Mouse (Mus musculus) large intestine, adult 2 months (tissue): ENCODE measurements around the gene Dhrs4. TPM values are rescaled to one million over a fixed set of nuclear protein-coding genes. Genes with fewer than 3 reads are reported as not detected.

Experiments
- DNase-seq: peaks from one replicate; pipeline ENCODE4 v3.0.0-alpha.2; 2012; ENCODE audit warnings: low read depth, low spot score
- WGBS: fragments of 180-500 bp; shearing (Covaris S2); methylation state at CpG from one replicate; pipeline ENCODE4 v1.1.7; 2018; 5-methylcytosine and 5-hydroxymethylcytosine counted together
- polyA plus RNA-seq: library from polyadenylated mRNA; depleted of rRNA; stranded (reverse); fragments of >200 nt; gene quantifications from 2 replicates; pipeline ENCODE4 v1.2.3, GENCODE M21; 2012; rRNA removed

The Dhrs4 gene
- 47.7 and 70.7 TPM in 2 replicates for polyA plus RNA-seq

- under 1% methylated on average over 38 of the region's 38 CpGs for WGBS
- DNase-seq: peak; percentile 63
Observed at GRCm38 (mm10) chr14:55478651-55479599, at the start of gene Dhrs4. Gene Dhrs4, plus strand, starts transcription at chr14:55478758.

DNA sequence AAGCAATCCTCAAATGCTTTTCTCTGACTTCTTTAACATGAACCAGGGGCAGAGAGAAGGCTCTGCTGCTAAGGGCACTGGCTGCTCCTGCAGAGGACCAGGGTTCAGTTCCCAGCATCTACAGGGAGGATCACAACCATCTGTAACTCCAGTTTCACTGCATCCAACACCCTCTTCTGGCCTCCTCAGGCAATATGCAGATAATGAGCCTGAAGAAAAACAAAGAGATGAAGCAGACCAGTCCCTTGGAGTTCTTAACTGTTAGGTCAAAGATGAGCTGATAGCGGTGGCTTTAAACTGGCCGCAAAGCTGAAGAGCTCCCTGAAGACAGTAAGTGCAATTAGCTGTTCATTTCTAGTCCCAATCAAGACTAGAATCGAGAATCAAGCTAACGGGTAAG, 48.3 kb upstream of the Dhrs4 start:
- 61% methylated on average over 4 of the region's 4 CpGs for WGBS
- DNase-seq: no peak

- WGBS: 58% methylated on average over 1 of the region's 1 CpGs
- DNase-seq: no peak
Observed at GRCm38 (mm10) chr14:55433052-55433451, 45.5 kb upstream of the Dhrs4 start.

- DNase-seq: no peak
- 85% methylated on average over 3 of the region's 3 CpGs for WGBS
Observed at GRCm38 (mm10) chr14:55434825-55435224, 43.7 kb upstream of the Dhrs4 start.

- WGBS: 84% methylated on average over 8 of the region's 8 CpGs
- no peak for DNase-seq
Observed at GRCm38 (mm10) chr14:55437118-55437517, 41.4 kb upstream of the Dhrs4 start.

DNA sequence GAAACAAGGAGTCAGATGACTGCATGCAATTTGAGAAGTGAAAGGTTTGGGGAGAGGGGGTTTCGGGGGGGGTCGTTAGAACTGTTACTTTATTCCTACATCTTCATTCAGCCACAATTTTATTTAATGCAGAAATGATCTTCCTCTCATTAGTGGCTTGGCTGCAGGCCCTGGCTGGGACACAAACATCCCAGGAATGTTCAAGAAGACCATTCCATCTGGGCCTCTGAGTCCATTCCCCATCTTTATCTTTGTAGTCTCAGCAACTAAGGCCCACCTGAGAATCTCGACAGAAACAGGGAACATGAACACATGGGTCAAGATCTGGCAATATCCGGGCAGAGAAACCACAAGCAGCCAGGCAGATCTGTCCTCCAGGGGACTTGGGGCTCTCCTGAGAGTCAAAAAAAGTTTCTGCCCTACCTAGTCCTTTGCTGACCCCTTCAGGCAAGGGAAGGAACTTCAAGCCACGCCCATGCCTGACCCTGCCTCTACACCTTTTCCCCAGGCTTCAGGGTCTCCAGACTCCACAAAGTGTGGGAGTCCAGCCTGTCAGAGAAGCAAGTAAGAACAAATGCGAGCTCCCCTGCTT, 40.3 kb upstream of the Dhrs4 start:
- no peak for DNase-seq
- WGBS: 26% methylated on average over 6 of the region's 6 CpGs

GRCm38 (mm10) chr14:55457693-55458092, 20.9 kb upstream of the Dhrs4 start:
- no peak for DNase-seq
- 44% methylated on average over 2 of the region's 2 CpGs for WGBS

DNA sequence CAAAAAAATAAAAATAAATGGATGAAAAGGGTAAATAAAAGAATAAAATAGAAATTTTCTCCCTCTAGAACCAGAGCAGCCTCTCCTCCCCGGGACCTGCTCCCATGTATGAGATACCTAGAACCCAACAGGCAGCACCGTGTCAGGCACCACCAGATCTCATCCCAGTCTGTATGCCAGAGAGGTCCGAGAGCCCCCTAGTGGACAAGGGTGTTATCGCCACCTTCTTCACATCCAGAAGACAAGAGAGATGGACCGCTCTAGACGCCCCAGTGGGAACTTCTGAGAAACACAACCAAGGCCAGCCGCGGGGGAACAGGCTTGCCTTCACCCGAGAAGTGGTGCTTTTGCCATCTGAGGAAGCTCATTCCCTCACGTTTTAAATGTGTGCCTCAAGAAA, 20.3 kb upstream of the Dhrs4 start:
- DNase-seq: no peak
- 16% methylated on average over 10 of the region's 10 CpGs for WGBS

- no peak for DNase-seq
- 61% methylated on average over 3 of the region's 3 CpGs for WGBS
Observed at GRCm38 (mm10) chr14:55458761-55459160, 19.8 kb upstream of the Dhrs4 start.

DNA sequence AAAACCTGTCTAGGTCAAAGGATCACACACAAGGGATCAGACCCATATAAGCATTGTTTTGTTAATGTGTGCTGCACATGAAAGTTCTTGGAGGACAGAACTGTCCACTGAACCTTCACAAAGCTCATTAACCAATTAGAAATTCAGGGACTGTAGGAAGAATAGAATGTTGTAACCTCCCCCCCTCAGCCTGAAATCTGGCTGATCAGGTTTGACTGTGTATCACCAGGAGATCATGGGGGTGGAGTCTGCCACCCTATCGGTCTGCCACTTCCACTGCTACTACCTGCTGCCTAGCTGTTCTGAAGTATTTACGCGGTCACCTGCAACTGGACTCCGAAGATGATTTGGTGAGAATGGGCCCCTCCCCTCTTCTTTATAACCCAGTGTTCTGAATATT, 18.8 kb upstream of the Dhrs4 start:
- 25% methylated on average over 4 of the region's 4 CpGs for WGBS
- DNase-seq: no peak

DNA sequence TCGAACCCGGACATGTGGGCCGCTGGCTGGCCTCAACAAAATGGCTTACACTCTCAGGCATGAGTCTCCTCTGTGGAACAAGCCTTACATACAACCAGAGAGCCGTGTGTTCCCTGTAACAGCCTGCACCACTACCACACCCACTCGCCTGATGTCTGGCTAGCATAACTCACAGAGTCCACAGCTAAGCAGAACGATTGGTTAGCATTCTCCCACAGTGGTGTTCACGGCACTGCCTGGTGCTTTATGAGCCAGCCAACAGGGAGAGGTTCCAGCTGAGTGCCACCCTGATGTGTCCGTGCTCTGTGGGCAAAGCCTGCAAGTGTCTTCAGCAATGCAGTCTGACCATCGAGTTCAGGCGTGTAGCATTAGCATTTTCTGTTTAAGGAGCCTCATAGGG, 18.3 kb upstream of the Dhrs4 start:
- peak; percentile 58 for DNase-seq
- 23% methylated on average over 10 of the region's 10 CpGs for WGBS

- no peak for DNase-seq
- WGBS: 13% methylated on average over 4 of the region's 4 CpGs
Observed at GRCm38 (mm10) chr14:55461757-55462156, 16.8 kb upstream of the Dhrs4 start.

- WGBS: 59% methylated on average over 4 of the region's 4 CpGs
- DNase-seq: no peak
Observed at GRCm38 (mm10) chr14:55466481-55466880, 12.1 kb upstream of the Dhrs4 start.

GRCm38 (mm10) chr14:55467108-55467507, 11.4 kb upstream of the Dhrs4 start:
- 79% methylated on average over 7 of the region's 7 CpGs for WGBS
- no peak for DNase-seq

DNA sequence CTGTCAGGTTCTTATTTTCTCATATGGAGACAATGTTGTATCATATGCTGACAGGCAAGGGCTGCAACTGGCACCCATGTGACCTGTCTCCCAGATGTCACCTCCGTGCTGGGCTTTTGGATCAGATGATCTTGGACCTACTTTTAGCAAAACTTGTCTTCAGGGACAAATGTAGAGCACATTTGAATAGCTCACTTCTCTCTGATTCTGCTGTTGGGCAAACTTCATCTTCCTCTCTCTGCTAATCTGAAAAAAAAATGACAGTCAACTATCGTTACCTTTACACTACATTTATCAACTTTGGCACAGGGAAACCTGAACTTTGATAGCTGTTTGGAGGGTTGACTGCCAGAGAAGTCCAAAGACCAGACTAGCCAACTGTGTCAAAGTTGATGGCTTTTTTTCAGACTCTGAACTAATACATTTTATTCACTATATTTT, 10.2 kb upstream of the Dhrs4 start:
- WGBS: 34% methylated on average over 2 of the region's 2 CpGs

GRCm38 (mm10) chr14:55469041-55469440, 9.5 kb upstream of the Dhrs4 start:
- 20% methylated on average over 2 of the region's 2 CpGs for WGBS
- DNase-seq: no peak

More for the DNA sequence above, 10.2 kb upstream of the Dhrs4 start:
- no peak for DNase-seq

- DNase-seq: no peak
- WGBS: 53% methylated on average over 6 of the region's 6 CpGs
Observed at GRCm38 (mm10) chr14:55469821-55470220, 8.7 kb upstream of the Dhrs4 start.

GRCm38 (mm10) chr14:55470806-55471205, 7.8 kb upstream of the Dhrs4 start:
- WGBS: 17% methylated on average over 10 of the region's 10 CpGs
- DNase-seq: no peak

DNA sequence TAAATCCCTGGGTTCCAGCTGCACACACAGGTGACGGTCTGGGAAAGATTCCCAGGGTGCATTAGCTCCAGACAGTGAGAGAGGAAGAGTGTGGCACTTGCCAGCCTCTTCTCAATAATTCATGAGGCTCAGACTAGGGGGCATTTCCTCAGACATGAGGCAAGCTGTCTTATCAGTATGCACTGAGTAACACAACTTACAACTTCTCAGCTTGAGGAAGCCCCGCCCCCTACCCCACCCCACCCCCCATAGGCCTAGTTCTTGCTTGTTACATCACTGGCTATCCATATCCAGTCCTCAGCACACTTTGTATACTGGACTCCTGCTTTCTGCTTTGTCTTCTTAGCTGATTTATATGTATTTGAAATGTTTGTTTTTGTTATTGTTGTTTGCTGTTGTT, 2.9 kb upstream of the Dhrs4 start:
- 68% methylated on average over 2 of the region's 2 CpGs for WGBS
- no peak for DNase-seq

GRCm38 (mm10) chr14:55477421-55477820, 1.1 kb upstream of the Dhrs4 start:
- no peak for DNase-seq
- 100% methylated on average over 1 of the region's 1 CpGs for WGBS

GRCm38 (mm10) chr14:55477829-55478228, 729 bp upstream of the Dhrs4 start:
- no peak for DNase-seq
- 86% methylated on average over 5 of the region's 5 CpGs for WGBS
